Mouse (Mus musculus): ENCODE results near the gene Gfpt2. TPM values are rescaled to one million over a fixed set of nuclear protein-coding genes. Genes with fewer than 3 reads are reported as not detected.
A peak's percentile ranks its signal among the peaks of the same experiment; 100 is the strongest.
"Not testable (repeated sequence)": the region's sequence is repeated elsewhere in the genome, so short reads cannot be mapped to it uniquely, and the experiment has no call there.

Gfpt2 gene
- total RNA-seq (2021), result 1 to 10 TPM; 7.4 to 9.5 TPM
- long read RNA-seq, experiment 1, transcript Gfpt2-201 (19 exons, 2,947 nt), result major isoform, 18 of 20 reads
- long read RNA-seq, experiment 1, partial matches to known transcripts, result 1 of 20 reads
- long read RNA-seq, experiment 1, other reads (novel, unspliced or antisense), result 1 of 20 reads
- long read RNA-seq, experiment 2, transcript Gfpt2-201 (19 exons, 2,947 nt), result major isoform, 19 of 20 reads
- long read RNA-seq, experiment 2, partial matches to known transcripts, result 0 of 20 reads
- long read RNA-seq, experiment 2, other reads (novel, unspliced or antisense), result 1 of 20 reads

- DNase-seq, result peak; percentile 79
Measured at GRCm38 (mm10) chr11:49793619-49794341, at the start of gene Gfpt2. Gene Gfpt2, plus strand, starts transcription at chr11:49794178.

- no peak for DNase-seq
Measured at GRCm38 (mm10) chr11:49744981-49745380, 49.0 kb upstream of the Gfpt2 start.

- no peak for DNase-seq
Measured at GRCm38 (mm10) chr11:49745839-49746238, 48.1 kb upstream of the Gfpt2 start.

GRCm38 (mm10) chr11:49746756-49747155 lies 47.2 kb upstream of the Gfpt2 start:
- no peak for DNase-seq

GRCm38 (mm10) chr11:49754958-49755665 lies 38.9 kb upstream of the Gfpt2 start:
- DNase-seq, result peak; percentile 27

- no peak for DNase-seq
Measured at GRCm38 (mm10) chr11:49758096-49758495, 35.9 kb upstream of the Gfpt2 start.

GRCm38 (mm10) chr11:49761130-49761529 lies 32.8 kb upstream of the Gfpt2 start:
- no peak for DNase-seq

- DNase-seq, result no peak
Measured at GRCm38 (mm10) chr11:49763555-49763954, 30.4 kb upstream of the Gfpt2 start.

GRCm38 (mm10) chr11:49764023-49764422 lies 30.0 kb upstream of the Gfpt2 start:
- DNase-seq, result no peak

- DNase-seq, result peak; percentile 66
Measured at GRCm38 (mm10) chr11:49764639-49765299, 29.2 kb upstream of the Gfpt2 start.

GRCm38 (mm10) chr11:49765377-49766136 lies 28.4 kb upstream of the Gfpt2 start:
- no peak for DNase-seq

- DNase-seq, result no peak
Measured at GRCm38 (mm10) chr11:49766137-49766411, 27.9 kb upstream of the Gfpt2 start.

- DNase-seq, result not testable (repeated sequence)
Measured at GRCm38 (mm10) chr11:49767497-49767896, 26.5 kb upstream of the Gfpt2 start.

GRCm38 (mm10) chr11:49768781-49769180 lies 25.2 kb upstream of the Gfpt2 start:
- DNase-seq, result no peak

GRCm38 (mm10) chr11:49770676-49771550 lies 23.1 kb upstream of the Gfpt2 start:
- DNase-seq, result no peak

GRCm38 (mm10) chr11:49772251-49772650 lies 21.7 kb upstream of the Gfpt2 start:
- no peak for DNase-seq

- no peak for DNase-seq
Measured at GRCm38 (mm10) chr11:49774894-49775293, 19.1 kb upstream of the Gfpt2 start.

- DNase-seq, result no peak
Measured at GRCm38 (mm10) chr11:49778844-49779243, 15.1 kb upstream of the Gfpt2 start.

GRCm38 (mm10) chr11:49780161-49780817 lies 13.7 kb upstream of the Gfpt2 start:
- no peak for DNase-seq

GRCm38 (mm10) chr11:49781833-49782399 lies 12.1 kb upstream of the Gfpt2 start:
- no peak for DNase-seq

Measured in gastrocnemius, postnatal 10 days (tissue).